Mouse (Mus musculus) midbrain, embryonic 10.5 days (tissue): ENCODE measurements around the gene Syt15. TPM values are rescaled to one million over a fixed set of nuclear protein-coding genes. Genes with fewer than 3 reads are reported as not detected.

Source experiments
- DNase-seq: peaks from one replicate; pipeline ENCODE4 v3.0.0-alpha.2; 2017; ENCODE audit warnings: low spot score
- H3K27ac ChIP-seq: fragments of 300-500 bp; sonication (generic); replicated peaks from 2 replicates; pipeline ENCODE4 v1.5.1; 2016; ENCODE audit warnings: mild to moderate bottlenecking
- H3K27me3 ChIP-seq: fragments of 300-500 bp; sonication (generic); 2 replicates; pipeline ENCODE4 v1.6.1; 2016; ENCODE audit warnings: low read depth, mild to moderate bottlenecking; ENCODE audit not compliant: poor library complexity, severe bottlenecking
- H3K36me3 ChIP-seq: fragments of 300-500 bp; sonication (generic); 2 replicates; pipeline ENCODE4 v1.6.1; 2016; ENCODE audit warnings: mild to moderate bottlenecking, moderate library complexity
- H3K4me1 ChIP-seq: fragments of 300-500 bp; sonication (generic); 2 replicates; pipeline ENCODE4 v1.6.1; 2016
- H3K4me3 ChIP-seq: fragments of 300-500 bp; sonication (generic); 2 replicates; pipeline ENCODE4 v1.5.1; 2016; ENCODE audit warnings: mild to moderate bottlenecking, moderate library complexity
- H3K9me3 ChIP-seq: fragments of 300-500 bp; sonication (generic); replicated peaks from 2 replicates; pipeline ENCODE4 v1.6.1; 2016; ENCODE audit warnings: mild to moderate bottlenecking
- WGBS: fragments of 180-500 bp; shearing (Covaris S2); methylation state at CpG from one replicate; pipeline ENCODE4 v1.1.7; 2016; 5-methylcytosine and 5-hydroxymethylcytosine counted together
- polyA plus RNA-seq: library from polyadenylated mRNA; unstranded; fragments of >200 nt; fragmentation: Nextera tagmentation; extraction: Ambion mirVana; gene quantifications from 2 replicates; pipeline ENCODE4 v1.2.1, GENCODE M21; 2016

The Syt15 gene
- polyA plus RNA-seq, result 0.11 and 0.37 TPM in 2 replicates

- no peak within 1 kb of the TSS for H3K27ac ChIP-seq
Observed at GRCm38 (mm10) chr14:34219295-34219694, at the start of gene Syt15. TSS of gene Syt15 (plus strand) at chr14:34219595.

GRCm38 (mm10) chr14:34171107-34171506, 48.3 kb upstream of the Syt15 start:
- no peak for DNase-seq
- 93% methylated on average over 3 of the region's 3 CpGs for WGBS

More at GRCm38 (mm10) chr14:34219295-34219694, at the start of gene Syt15:
- Histone ChIP-seq H3K27me3 (peaks cover 40% of the 10 kb centered on the region), H3K4me1 (peaks cover 7% of the 10 kb centered on the region), H3K36me3 (no peaks in the 10 kb centered on the region), H3K9me3 (no peaks in the 10 kb centered on the region), H3K4me3 (peak within 1 kb of the TSS; percentile 46)
- 79% methylated on average over 6 of the region's 6 CpGs for WGBS
- no peak for DNase-seq

GRCm38 (mm10) chr14:34179351-34179750, 40.0 kb upstream of the Syt15 start:
- no peak overlapping the region for H3K27ac ChIP-seq
- 88% methylated on average over 3 of the region's 3 CpGs for WGBS

More at GRCm38 (mm10) chr14:34171107-34171506, 48.3 kb upstream of the Syt15 start:
- H3K4me3 ChIP-seq, result no peak overlapping the region
- H3K36me3 ChIP-seq, result no peaks in the 10 kb centered on the region
- no peaks in the 10 kb centered on the region for H3K4me1 ChIP-seq
- no peaks in the 10 kb centered on the region for H3K9me3 ChIP-seq
- H3K27me3 ChIP-seq, result no peaks in the 10 kb centered on the region
- H3K27ac ChIP-seq, result no peak overlapping the region

GRCm38 (mm10) chr14:34183101-34183500, 36.3 kb upstream of the Syt15 start:
- Histone ChIP-seq H3K9me3 (no peaks in the 10 kb centered on the region; the same call in 1 of the 2 replicates), H3K4me3 (no peak overlapping the region), H3K4me1 (no peaks in the 10 kb centered on the region), H3K27me3 (no peaks in the 10 kb centered on the region), H3K36me3 (no peaks in the 10 kb centered on the region), H3K27ac (no peak overlapping the region)
- no peak for DNase-seq
- 93% methylated on average over 1 of the region's 1 CpGs for WGBS

More at GRCm38 (mm10) chr14:34179351-34179750, 40.0 kb upstream of the Syt15 start:
- DNase-seq, result no peak
- H3K36me3 ChIP-seq, result no peaks in the 10 kb centered on the region
- H3K4me1 ChIP-seq, result no peaks in the 10 kb centered on the region
- H3K27me3 ChIP-seq, result no peaks in the 10 kb centered on the region
- H3K9me3 ChIP-seq, result no peaks in the 10 kb centered on the region; the same call in 1 of the 2 replicates
- no peak overlapping the region for H3K4me3 ChIP-seq

- no peaks in the 10 kb centered on the region for H3K9me3 ChIP-seq
- 59% methylated on average over 5 of the region's 5 CpGs for WGBS
- no peaks in the 10 kb centered on the region for H3K27me3 ChIP-seq
- H3K4me1 ChIP-seq, result no peaks in the 10 kb centered on the region
- H3K27ac ChIP-seq, result no peak overlapping the region
- H3K4me3 ChIP-seq, result no peak overlapping the region
- peak; percentile 28 for DNase-seq
- no peaks in the 10 kb centered on the region for H3K36me3 ChIP-seq
Observed at GRCm38 (mm10) chr14:34188629-34189028, 30.8 kb upstream of the Syt15 start.

- H3K27ac ChIP-seq, result no peak overlapping the region
- H3K4me3 ChIP-seq, result no peak overlapping the region
- no peak for DNase-seq
- no peaks in the 10 kb centered on the region for H3K4me1 ChIP-seq
- H3K9me3 ChIP-seq, result no peaks in the 10 kb centered on the region
- WGBS, result 81% methylated on average over 7 of the region's 7 CpGs
- H3K27me3 ChIP-seq, result no peaks in the 10 kb centered on the region
- no peaks in the 10 kb centered on the region for H3K36me3 ChIP-seq
Observed at GRCm38 (mm10) chr14:34190361-34190760, 29.0 kb upstream of the Syt15 start.

GRCm38 (mm10) chr14:34193879-34194278, 25.5 kb upstream of the Syt15 start:
- H3K27ac ChIP-seq, result no peak overlapping the region
- no peaks in the 10 kb centered on the region for H3K36me3 ChIP-seq
- H3K9me3 ChIP-seq, result no peaks in the 10 kb centered on the region
- no peak overlapping the region for H3K4me3 ChIP-seq
- peaks cover 3% of the 10 kb centered on the region; the same call in 1 of the 2 replicates for H3K27me3 ChIP-seq
- DNase-seq, result no peak
- WGBS, result 87% methylated on average over 4 of the region's 4 CpGs
- no peaks in the 10 kb centered on the region for H3K4me1 ChIP-seq

- Histone ChIP-seq H3K4me3 (no peak overlapping the region), H3K27ac (no peak overlapping the region), H3K4me1 (peaks cover 2% of the 10 kb centered on the region; the same call in 1 of the 2 replicates), H3K27me3 (peaks cover 18% of the 10 kb centered on the region), H3K36me3 (no peaks in the 10 kb centered on the region), H3K9me3 (no peaks in the 10 kb centered on the region)
- 86% methylated on average over 15 of the region's 15 CpGs for WGBS
- DNase-seq, result no peak
Observed at GRCm38 (mm10) chr14:34195466-34195865, 23.9 kb upstream of the Syt15 start.

- no peaks in the 10 kb centered on the region for H3K36me3 ChIP-seq
- peaks cover 26% of the 10 kb centered on the region for H3K27me3 ChIP-seq
- no peak overlapping the region for H3K4me3 ChIP-seq
- no peaks in the 10 kb centered on the region for H3K9me3 ChIP-seq
- H3K27ac ChIP-seq, result no peak overlapping the region
- H3K4me1 ChIP-seq, result peaks cover 14% of the 10 kb centered on the region
- no peak for DNase-seq
- WGBS, result 63% methylated on average over 4 of the region's 4 CpGs
Observed at GRCm38 (mm10) chr14:34196706-34197105, 22.7 kb upstream of the Syt15 start.

GRCm38 (mm10) chr14:34200738-34201230, 18.6 kb upstream of the Syt15 start:
- H3K4me3 ChIP-seq, result peak overlapping the region; percentile 87
- peaks cover 16% of the 10 kb centered on the region for H3K4me1 ChIP-seq
- no peaks in the 10 kb centered on the region for H3K9me3 ChIP-seq
- DNase-seq, result no peak
- 3% methylated on average over 19 of the region's 19 CpGs for WGBS
- peak overlapping the region; percentile 72 for H3K27ac ChIP-seq
- peaks cover 43% of the 10 kb centered on the region for H3K27me3 ChIP-seq
- no peaks in the 10 kb centered on the region for H3K36me3 ChIP-seq

GRCm38 (mm10) chr14:34201231-34202035, 18.0 kb upstream of the Syt15 start, which contains the start of gene Gprin2:
TSS of gene Gprin2 (minus strand) at chr14:34201653.
- WGBS, result 2% methylated on average over 43 of the region's 52 CpGs
- Histone ChIP-seq H3K27me3 (peaks cover 43% of the 10 kb centered on the region), H3K27ac (peak within 1 kb of the TSS; percentile 72), H3K36me3 (no peaks in the 10 kb centered on the region), H3K4me1 (peaks cover 16% of the 10 kb centered on the region), H3K9me3 (no peaks in the 10 kb centered on the region), H3K4me3 (peak within 1 kb of the TSS; percentile 87)
- DNase-seq, result peak; percentile 45

- 86% methylated on average over 6 of the region's 6 CpGs for whole genome bisulfite sequencing
- Histone ChIP-seq H3K4me1 (no peaks in the 10 kb centered on the region), H3K9me3 (no peaks in the 10 kb centered on the region), H3K27ac (no peak overlapping the region), H3K36me3 (no peaks in the 10 kb centered on the region), H3K4me3 (no peak overlapping the region), H3K27me3 (peaks cover 4% of the 10 kb centered on the region)
- DNase-seq, result no peak
Observed at GRCm38 (mm10) chr14:34207996-34208395, 11.4 kb upstream of the Syt15 start.

- WGBS, result 50% methylated on average over 2 of the region's 2 CpGs
- Histone ChIP-seq H3K27ac (no peak overlapping the region), H3K36me3 (no peaks in the 10 kb centered on the region), H3K4me3 (no peak overlapping the region), H3K9me3 (no peaks in the 10 kb centered on the region), H3K4me1 (no peaks in the 10 kb centered on the region), H3K27me3 (no peaks in the 10 kb centered on the region)
- no peak for DNase-seq
Observed at GRCm38 (mm10) chr14:34208651-34209050, 10.7 kb upstream of the Syt15 start.
